ENCODE assay signal across 23 mouse cellular contexts in genomic region chr7:37262846-37263245, GRCm38 (mm10).
A peak's percentile ranks its signal among the peaks of the same experiment; 100 is the strongest.
DNase-seq lines count a peak whose midpoint lies in the region; ATAC-seq and TF ChIP-seq lines count a peak whose summit lies in the region.
"Had no signal": no experiment of that assay in that cellular context is flagged by ENCODE, and none has a peak within 500 bp of the region (broad histone marks: within the 10 kb centered on the region; RNA-seq: fewer than 3 reads in every experiment).

No protein-coding gene starts in this region.

- H3K9me3 ChIP-seq in forebrain, postnatal 0 days (ENCODE audit: low read length): no peaks in the 10 kb centered on the region
- no peaks in the 10 kb centered on the region for H3K9me3 ChIP-seq in forebrain, embryonic 12.5 days
- no peaks in the 10 kb centered on the region for H3K9me3 ChIP-seq in midbrain, embryonic 11.5 days (ENCODE audit: control insufficient read depth, low read length)
- no peaks in the 10 kb centered on the region; the same call in 1 of the 2 replicates for H3K9me3 ChIP-seq in midbrain, embryonic 16.5 days (replicated peaks; ENCODE audit: control insufficient read depth, low read length, poor library complexity, severe bottlenecking)
- H3K9me3 ChIP-seq: heart, embryonic 15.5 days had no signal

- DNase-seq in forebrain, postnatal 0 days: peak; percentile 14
- DNase-seq in midbrain, embryonic 11.5 days (ENCODE audit: low spot score, missing footprints): peak; percentile 87
- DNase-seq in ZHBTc4 (ENCODE audit: low read depth, low spot score): peak; percentile 26
- peak; percentile 71 for DNase-seq in brain, embryonic 14.5 days (ENCODE audit: low read depth)
- DNase-seq in frontal cortex, postnatal 36 days (ENCODE audit: low spot score in 2 of 2): no peak
- no peak for DNase-seq in right cerebral cortex, postnatal 14 days
- DNase-seq: adrenal gland, adult 8-10 months; adrenal gland, postnatal 36 days; cerebellum, adult 11 months; cerebellum, adult 8-10 months; cerebellum, postnatal 14 days; gastrocnemius, adult 2 months; gastrocnemius, postnatal 25 days; heart, adult 18-20 months; heart, postnatal 14 days had no signal

- H3K4me2 ChIP-seq in forebrain, postnatal 0 days (ENCODE audit: low read depth): no peak overlapping the region
- no peak overlapping the region for H3K4me2 ChIP-seq in forebrain, embryonic 12.5 days
- H3K4me2 ChIP-seq in midbrain, embryonic 11.5 days: no peak overlapping the region
- no peak overlapping the region for H3K4me2 ChIP-seq in midbrain, embryonic 16.5 days (ENCODE audit: low read length)
- H3K4me2 ChIP-seq: embryonic facial prominence, embryonic 13.5 days; heart, embryonic 11.5 days; heart, embryonic 15.5 days; hindbrain, embryonic 14.5 days had no signal

- H3K27ac ChIP-seq in forebrain, postnatal 0 days (ENCODE audit: low read depth, low read length): no peak overlapping the region
- H3K27ac ChIP-seq in forebrain, embryonic 12.5 days: no peak overlapping the region
- no peak overlapping the region for H3K27ac ChIP-seq in midbrain, embryonic 11.5 days (ENCODE audit: low read depth, low read length)
- no peak overlapping the region for H3K27ac ChIP-seq in midbrain, embryonic 16.5 days (ENCODE audit: low read length)
- H3K27ac ChIP-seq: embryonic facial prominence, embryonic 13.5 days; gastrocnemius, adult 2 months; heart, embryonic 15.5 days; hindbrain, embryonic 14.5 days had no signal

- no peak for TF ChIP-seq POLR2A in brain, embryonic 14.5 days (IDR thresholded peaks at IDR 0.05; ENCODE audit: borderline replicate concordance, extremely low read depth, insufficient read depth, insufficient read length, poor library complexity, severe bottlenecking)

- WGBS in forebrain, postnatal 0 days: 39% methylated on average over 3 of the region's 3 CpGs
- WGBS in forebrain, embryonic 12.5 days: 34% methylated on average over 3 of the region's 3 CpGs
- 49% methylated on average over 3 of the region's 3 CpGs for WGBS in midbrain, embryonic 11.5 days
- WGBS in midbrain, embryonic 16.5 days: 45% methylated on average over 3 of the region's 3 CpGs

- H3K4me1 ChIP-seq in forebrain, postnatal 0 days (ENCODE audit: insufficient read depth): no peaks in the 10 kb centered on the region
- H3K4me1 ChIP-seq in forebrain, embryonic 12.5 days: no peaks in the 10 kb centered on the region
- H3K4me1 ChIP-seq in midbrain, embryonic 11.5 days (ENCODE audit: control insufficient read depth, insufficient read depth, low read length): no peaks in the 10 kb centered on the region
- H3K4me1 ChIP-seq in midbrain, embryonic 16.5 days (ENCODE audit: control insufficient read depth, insufficient read depth, low read length): no peaks in the 10 kb centered on the region
- H3K4me1 ChIP-seq: embryonic facial prominence, embryonic 13.5 days; heart, embryonic 15.5 days had no signal

- H3K27me3 ChIP-seq in forebrain, postnatal 0 days (ENCODE audit: insufficient read depth, low read length): no peaks in the 10 kb centered on the region
- no peaks in the 10 kb centered on the region for H3K27me3 ChIP-seq in forebrain, embryonic 12.5 days
- no peaks in the 10 kb centered on the region for H3K27me3 ChIP-seq in midbrain, embryonic 11.5 days (ENCODE audit: control insufficient read depth, insufficient read depth, low read length)
- H3K27me3 ChIP-seq in midbrain, embryonic 16.5 days (ENCODE audit: control insufficient read depth, insufficient read depth, low read depth, low read length): no peaks in the 10 kb centered on the region
- H3K27me3 ChIP-seq: embryonic facial prominence, embryonic 13.5 days; heart, embryonic 15.5 days had no signal

- no peak for TF ChIP-seq CTCF in forebrain, postnatal 0 days (IDR thresholded peaks at IDR 0.05; ENCODE audit: low read depth)
- no peak for TF ChIP-seq CTCF in brain, embryonic 14.5 days (IDR thresholded peaks at IDR 0.05; ENCODE audit: borderline replicate concordance, extremely low read depth, insufficient read depth, insufficient read length)

- H3K36me3 ChIP-seq in forebrain, postnatal 0 days (ENCODE audit: insufficient read depth): no peaks in the 10 kb centered on the region
- H3K36me3 ChIP-seq in forebrain, embryonic 12.5 days (replicated peaks): no peaks in the 10 kb centered on the region
- no peaks in the 10 kb centered on the region for H3K36me3 ChIP-seq in midbrain, embryonic 11.5 days (ENCODE audit: control insufficient read depth, insufficient read depth, low read length)
- H3K36me3 ChIP-seq in midbrain, embryonic 16.5 days (ENCODE audit: control insufficient read depth, insufficient read depth, low read length): no peaks in the 10 kb centered on the region
- H3K36me3 ChIP-seq: embryonic facial prominence, embryonic 13.5 days; heart, embryonic 15.5 days had no signal

- no peak overlapping the region for H3K9ac ChIP-seq in forebrain, postnatal 0 days
- no peak overlapping the region for H3K9ac ChIP-seq in forebrain, embryonic 12.5 days
- H3K9ac ChIP-seq in midbrain, embryonic 11.5 days (ENCODE audit: low read length): no peak overlapping the region
- H3K9ac ChIP-seq in midbrain, embryonic 16.5 days (ENCODE audit: low read depth, low read length): no peak overlapping the region
- H3K9ac ChIP-seq: embryonic facial prominence, embryonic 13.5 days; heart, embryonic 15.5 days; hindbrain, embryonic 14.5 days had no signal

- H3K4me3 ChIP-seq in forebrain, postnatal 0 days (ENCODE audit: low read depth, low read length): no peak overlapping the region
- H3K4me3 ChIP-seq in forebrain, embryonic 12.5 days (replicated peaks): no peak overlapping the region
- H3K4me3 ChIP-seq in midbrain, embryonic 11.5 days (ENCODE audit: low read depth, low read length): no peak overlapping the region
- no peak overlapping the region for H3K4me3 ChIP-seq in midbrain, embryonic 16.5 days (ENCODE audit: low read depth, low read length)
- H3K4me3 ChIP-seq: embryonic facial prominence, embryonic 13.5 days; gastrocnemius, adult 2 months; heart, embryonic 15.5 days had no signal

- no peak for ATAC-seq in forebrain, postnatal 0 days
- no peak for ATAC-seq in forebrain, embryonic 12.5 days (ENCODE audit: low FRiP score)
- no peak for ATAC-seq in midbrain, embryonic 11.5 days (ENCODE audit: low FRiP score)
- no peak for ATAC-seq in midbrain, embryonic 16.5 days
- ATAC-seq: forebrain, embryonic 16.5 days; intestine, embryonic 16.5 days had no signal

Comparison
In these comparisons a context has a peak if more than half of its experiments do, and no peak if none do; other contexts are left out.
1. DNase-seq: peak in forebrain, postnatal 0 days (single experiment), midbrain, embryonic 11.5 days (single experiment), ZHBTc4 (single experiment) and brain, embryonic 14.5 days (single experiment); none in frontal cortex, postnatal 36 days (0 of 2) and right cerebral cortex, postnatal 14 days (single experiment).